ENCODE assay signal across 9 mouse cellular contexts in the genomic region with DNA sequence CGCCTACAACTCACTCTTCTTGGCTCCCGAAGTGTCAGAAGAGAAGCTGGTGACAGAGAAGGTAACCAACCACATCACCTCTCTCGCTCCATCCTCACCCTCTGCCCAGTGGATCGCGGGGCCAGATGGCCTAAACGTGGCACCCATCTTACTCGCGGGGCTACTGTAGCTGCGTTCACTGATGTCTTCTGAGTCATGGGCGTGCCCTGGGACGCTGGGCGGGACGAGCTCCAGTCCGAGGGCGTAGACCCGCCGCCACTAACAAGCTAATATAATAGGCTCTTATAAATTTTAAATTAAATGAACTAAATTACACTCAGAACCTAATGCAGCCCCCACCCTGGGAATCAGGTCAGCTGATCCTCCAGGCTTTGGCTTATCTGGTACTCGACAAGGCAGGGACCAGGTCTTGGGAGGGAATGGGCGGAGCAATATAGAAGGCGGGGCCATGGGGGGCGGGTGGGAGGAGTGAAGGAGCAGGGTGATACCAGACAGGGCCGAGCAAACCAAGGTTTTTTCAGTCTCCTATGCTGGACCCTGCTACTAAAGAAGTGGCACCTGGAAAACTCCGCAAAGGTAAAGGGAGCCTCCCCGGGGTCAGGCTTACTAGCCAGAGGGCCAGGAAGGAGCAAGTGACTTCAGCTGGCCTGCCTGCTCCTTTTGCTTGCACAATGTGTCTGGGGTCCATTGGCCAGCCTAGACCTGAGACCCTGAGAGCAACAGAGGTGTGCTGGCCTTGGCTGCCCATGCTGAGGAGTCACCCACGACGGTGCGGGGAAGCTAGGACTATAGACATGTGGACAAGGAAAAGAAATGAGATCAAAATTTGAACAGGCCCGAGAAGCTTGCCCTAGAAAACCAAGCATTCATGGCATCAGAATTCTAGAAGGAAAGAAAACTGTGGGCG. TPM values are rescaled to one million over a fixed set of nuclear protein-coding genes. Genes with fewer than 3 reads are reported as not detected.
A peak's percentile ranks its signal among the peaks of the same experiment; 100 is the strongest.
DNase-seq lines count a peak whose midpoint lies in the region; ATAC-seq and TF ChIP-seq lines count a peak whose summit lies in the region.
"Had no signal": no experiment of that assay in that cellular context is flagged by ENCODE, and none has a peak within 500 bp of the region (broad histone marks: within the 10 kb centered on the region; RNA-seq: fewer than 3 reads in every experiment).

No protein-coding gene starts in this region.

- H3K79me2 ChIP-seq in heart, adult 2 months (replicated peaks; ENCODE audit: control insufficient read depth, insufficient read depth, low read length), result no peaks in the 10 kb centered on the region

- peak overlapping the region; percentile 60 for H3K4me2 ChIP-seq in heart, embryonic 12.5 days

- no peak for TF ChIP-seq EP300 in heart, adult 2 months (IDR thresholded peaks at IDR 0.05; ENCODE audit: insufficient read depth, low read depth, low read length)

- WGBS in heart, embryonic 12.5 days, result 10% methylated on average over 29 of the region's 29 CpGs
- 11% methylated on average over 29 of the region's 29 CpGs for WGBS in heart, adult 2 months
- WGBS in hindbrain, embryonic 10.5 days, result 9% methylated on average over 29 of the region's 29 CpGs

- TF ChIP-seq POLR2A in heart, adult 2 months (IDR thresholded peaks at IDR 0.05; ENCODE audit: insufficient read depth, low read depth, low read length), result no peak

- H3K9ac ChIP-seq in heart, embryonic 12.5 days, result no peak overlapping the region
- no peak overlapping the region for H3K9ac ChIP-seq in heart, adult 2 months (ENCODE audit: low read depth, low read length)

- H3K4me3 ChIP-seq in heart, embryonic 12.5 days, result peak overlapping the region; percentile 31
- no peak overlapping the region for H3K4me3 ChIP-seq in heart, adult 2 months
- H3K4me3 ChIP-seq in hindbrain, embryonic 10.5 days, result peak overlapping the region; percentile 49

- H3K27me3 ChIP-seq in heart, embryonic 12.5 days (replicated peaks), result peaks cover 82% of the 10 kb centered on the region
- H3K27me3 ChIP-seq in heart, adult 2 months (ENCODE audit: control insufficient read depth, insufficient read depth, low read length), result peaks cover 7% of the 10 kb centered on the region
- peaks cover 70% of the 10 kb centered on the region for H3K27me3 ChIP-seq in hindbrain, embryonic 10.5 days (ENCODE audit: insufficient read depth, poor library complexity, severe bottlenecking)
- H3K27me3 ChIP-seq: Patski had no signal

- TF ChIP-seq CTCF in heart, adult 2 months (IDR thresholded peaks at IDR 0.05), result no peak

- H3K4me1 ChIP-seq in heart, embryonic 12.5 days (replicated peaks), result peaks cover 15% of the 10 kb centered on the region
- H3K4me1 ChIP-seq in heart, adult 2 months (ENCODE audit: control insufficient read depth, insufficient read depth, low read length), result no peaks in the 10 kb centered on the region
- peaks cover 31% of the 10 kb centered on the region for H3K4me1 ChIP-seq in hindbrain, embryonic 10.5 days (replicated peaks)

- no peak for DNase-seq in heart, adult 2 months
- DNase-seq in Muller cell, postnatal 12 days (ENCODE audit: inconsistent ontology term), result peak; percentile 33
- DNase-seq in hindbrain, embryonic 10.5 days (ENCODE audit: low spot score), result peak; percentile 42
- no peak for DNase-seq in right cerebral cortex, postnatal 25 days
- no peak for DNase-seq in frontal cortex, postnatal 14 days (ENCODE audit: low spot score in 2 of 2)
- DNase-seq in cerebellum, postnatal 4 days (ENCODE audit: low spot score in 2 of 2), result no peak

- no peak overlapping the region for H3K27ac ChIP-seq in heart, embryonic 12.5 days (ENCODE audit: poor library complexity, severe bottlenecking)
- no peak overlapping the region for H3K27ac ChIP-seq in heart, adult 2 months
- no peak overlapping the region for H3K27ac ChIP-seq in hindbrain, embryonic 10.5 days

- 0 out of 2 replicates have a peak, but pooled peaks have one; percentile 26 for ATAC-seq in heart, embryonic 12.5 days (ENCODE audit: insufficient number of reproducible peaks, low FRiP score)
- ATAC-seq in megakaryocyte-erythroid progenitor cell, adult 5-6 weeks (replicated peaks; ENCODE audit: low FRiP score, low TSS enrichment, poor library complexity, severe bottlenecking), result peak; percentile 91
- ATAC-seq: Patski had no signal

- intact Hi-C loops in heart, adult 2 months (cut with DNase I), result no loop called here

- H3K36me3 ChIP-seq in heart, embryonic 12.5 days, result no peaks in the 10 kb centered on the region
- no peaks in the 10 kb centered on the region for H3K36me3 ChIP-seq in heart, adult 2 months (ENCODE audit: control insufficient read depth, insufficient read depth, low read length)
- no peaks in the 10 kb centered on the region for H3K36me3 ChIP-seq in hindbrain, embryonic 10.5 days

- no peaks in the 10 kb centered on the region for H3K9me3 ChIP-seq in heart, embryonic 12.5 days (replicated peaks)
- H3K9me3 ChIP-seq in hindbrain, embryonic 10.5 days, result no peaks in the 10 kb centered on the region

RNA-seq across cellular contexts. Expression of gene Kndc1, which starts 19.9 kb away (rescaled TPM):
- 0.06 TPM in 1 of 2 replicates, not detected in the other for polyA plus RNA-seq in heart, embryonic 12.5 days (2016; fragmentation: Nextera tagmentation; extraction: Ambion mirVana)
- not detected for total RNA-seq in heart, adult 2 months (2021)
- 0.47 TPM in 1 of 2 replicates, not detected in the other for polyA plus RNA-seq in heart, adult 2 months (2012; rRNA removed)
- 0.58 and 1.0 TPM in 2 replicates for polyA plus RNA-seq in hindbrain, embryonic 10.5 days (2016; fragmentation: Nextera tagmentation; extraction: Ambion mirVana)
- total RNA-seq in megakaryocyte-erythroid progenitor cell, adult 5-6 weeks (2014; fragmentation: Nextera tagmentation), result not detected in 2 replicates
- not detected in 2 replicates for total RNA-seq in megakaryocyte-erythroid progenitor cell, adult 5-6 weeks (2017)

RNA-seq across cellular contexts. Expression of gene Utf1, which starts 29.2 kb away (rescaled TPM):
- not detected in 2 replicates for polyA plus RNA-seq in heart, embryonic 12.5 days (2016; fragmentation: Nextera tagmentation; extraction: Ambion mirVana)
- not detected for total RNA-seq in heart, adult 2 months (2021)
- not detected in 2 replicates for polyA plus RNA-seq in heart, adult 2 months (2012; rRNA removed)
- not detected in 2 replicates for polyA plus RNA-seq in hindbrain, embryonic 10.5 days (2016; fragmentation: Nextera tagmentation; extraction: Ambion mirVana)
- not detected in 2 replicates for total RNA-seq in megakaryocyte-erythroid progenitor cell, adult 5-6 weeks (2014; fragmentation: Nextera tagmentation)
- not detected in 2 replicates for total RNA-seq in megakaryocyte-erythroid progenitor cell, adult 5-6 weeks (2017)
- polyA plus RNA-seq: Patski had no signal

Comparison
In these comparisons a context has a peak if more than half of its experiments do, and no peak if none do; other contexts are left out.
1. DNase-seq: peak in Muller cell, postnatal 12 days (single experiment) and hindbrain, embryonic 10.5 days (single experiment); none in heart, adult 2 months (0 of 2), right cerebral cortex, postnatal 25 days (single experiment), frontal cortex, postnatal 14 days (0 of 2) and cerebellum, postnatal 4 days (0 of 2).